Mouse (Mus musculus) intestine, embryonic 15.5 days (tissue): ENCODE data around the gene Cntn2. TPM values are rescaled to one million over a fixed set of nuclear protein-coding genes. Genes with fewer than 3 reads are reported as not detected.

Source experiments
- ATAC-seq: fragments of 200-750 bp; cut with Nextera tagmentation; 2 replicates; pipeline ENCODE4 v1.8.0; 2017; ENCODE audit warnings: moderate TSS enrichment, moderate library complexity
- H3K27ac ChIP-seq: fragments of 300-500 bp; sonication (generic); 2 replicates; pipeline ENCODE4 v1.5.1; 2015; ENCODE audit warnings: mild to moderate bottlenecking, inconsistent platforms
- H3K27me3 ChIP-seq: fragments of 300-500 bp; sonication (generic); replicated peaks from 2 replicates; pipeline ENCODE4 v1.6.1; 2015; ENCODE audit warnings: inconsistent platforms
- H3K36me3 ChIP-seq: fragments of 300-500 bp; sonication (generic); 2 replicates; pipeline ENCODE4 v1.6.1; 2015; ENCODE audit warnings: inconsistent platforms
- H3K4me1 ChIP-seq: fragments of 300-500 bp; sonication (generic); replicated peaks from 2 replicates; pipeline ENCODE4 v1.6.1; 2015; ENCODE audit warnings: inconsistent platforms
- H3K4me2 ChIP-seq: fragments of 300-500 bp; sonication (generic); replicated peaks from 2 replicates; pipeline ENCODE4 v1.6.1; 2015; ENCODE audit warnings: mild to moderate bottlenecking, inconsistent platforms
- H3K4me3 ChIP-seq: fragments of 300-500 bp; sonication (generic); replicated peaks from 2 replicates; pipeline ENCODE4 v1.5.1; 2015; ENCODE audit warnings: inconsistent platforms
- H3K9ac ChIP-seq: fragments of 300-500 bp; sonication (generic); 2 replicates; pipeline ENCODE4 v1.6.1; 2015; ENCODE audit warnings: inconsistent platforms
- H3K9me3 ChIP-seq: fragments of 300-500 bp; sonication (generic); 2 replicates; pipeline ENCODE4 v1.6.1; 2016; ENCODE audit warnings: inconsistent platforms
- WGBS: fragments of 180-500 bp; shearing (Covaris S2); methylation state at CpG from one replicate; pipeline ENCODE4 v1.1.7; 2015; 5-methylcytosine and 5-hydroxymethylcytosine counted together
- polyA plus RNA-seq: library from polyadenylated mRNA; unstranded; fragments of >200 nt; fragmentation: Nextera tagmentation; extraction: Ambion mirVana; gene quantifications from 2 replicates; pipeline ENCODE4 v1.2.1, GENCODE M21; 2015

The Cntn2 gene
- polyA plus RNA-seq, 1 experiment from 2014 or later: 0.33 TPM

- Histone ChIP-seq H3K27ac (no peak overlapping the region), H3K9ac (no peak overlapping the region), H3K27me3 (no peaks in the 10 kb centered on the region), H3K36me3 (no peaks in the 10 kb centered on the region), H3K4me3 (no peak overlapping the region), H3K9me3 (no peaks in the 10 kb centered on the region), H3K4me1 (no peaks in the 10 kb centered on the region), H3K4me2 (no peak overlapping the region)
- WGBS: 93% methylated on average over 15 of the region's 15 CpGs
- ATAC-seq: no peak
Observed at GRCm38 (mm10) chr1:132570068-132570780, 27.2 kb upstream of the Cntn2 start.

- H3K4me3 ChIP-seq: no peak overlapping the region
- no peak for ATAC-seq
- no peak overlapping the region for H3K4me2 ChIP-seq
- no peaks in the 10 kb centered on the region for H3K27me3 ChIP-seq
- 83% methylated on average over 9 of the region's 9 CpGs for WGBS
- H3K9me3 ChIP-seq: no peaks in the 10 kb centered on the region
- H3K9ac ChIP-seq: no peak overlapping the region
- no peak overlapping the region for H3K27ac ChIP-seq
- H3K36me3 ChIP-seq: no peaks in the 10 kb centered on the region
- 0 out of 2 replicates have a peak, but pooled peaks cover 2% of the 10 kb centered on the region for H3K4me1 ChIP-seq
Observed at GRCm38 (mm10) chr1:132569516-132569915, 26.5 kb upstream of the Cntn2 start.

- Histone ChIP-seq H3K9ac (no peak overlapping the region), H3K4me1 (0 out of 2 replicates have a peak, but pooled peaks cover 2% of the 10 kb centered on the region), H3K36me3 (no peaks in the 10 kb centered on the region), H3K9me3 (no peaks in the 10 kb centered on the region), H3K27me3 (no peaks in the 10 kb centered on the region), H3K4me3 (no peak overlapping the region), H3K27ac (no peak overlapping the region), H3K4me2 (no peak overlapping the region)
- 82% methylated on average over 11 of the region's 11 CpGs for WGBS
- ATAC-seq: no peak
Observed at GRCm38 (mm10) chr1:132567336-132568125, 24.5 kb upstream of the Cntn2 start.

GRCm38 (mm10) chr1:132565766-132566165 is 22.7 kb upstream of the Cntn2 start:
- H3K36me3 ChIP-seq: no peaks in the 10 kb centered on the region
- H3K27me3 ChIP-seq: no peaks in the 10 kb centered on the region
- H3K4me1 ChIP-seq: 0 out of 2 replicates have a peak, but pooled peaks cover 2% of the 10 kb centered on the region
- H3K9me3 ChIP-seq: no peaks in the 10 kb centered on the region
- ATAC-seq: no peak
- no peak overlapping the region for H3K27ac ChIP-seq
- H3K9ac ChIP-seq: no peak overlapping the region
- no peak overlapping the region for H3K4me2 ChIP-seq
- WGBS: 49% methylated on average over 7 of the region's 7 CpGs
- H3K4me3 ChIP-seq: no peak overlapping the region

- no peak for ATAC-seq
- no peaks in the 10 kb centered on the region for H3K9me3 ChIP-seq
- 0 out of 2 replicates have a peak, but pooled peaks cover 2% of the 10 kb centered on the region for H3K4me1 ChIP-seq
- no peaks in the 10 kb centered on the region for H3K36me3 ChIP-seq
- 23% methylated on average over 6 of the region's 6 CpGs for WGBS
- H3K27ac ChIP-seq: no peak overlapping the region
- no peaks in the 10 kb centered on the region for H3K27me3 ChIP-seq
- no peak overlapping the region for H3K4me3 ChIP-seq
- H3K4me2 ChIP-seq: no peak overlapping the region
- H3K9ac ChIP-seq: no peak overlapping the region
Observed at GRCm38 (mm10) chr1:132564946-132565345, 21.9 kb upstream of the Cntn2 start.

GRCm38 (mm10) chr1:132562337-132562795 is 19.3 kb upstream of the Cntn2 start:
- ATAC-seq: no peak
- H3K9ac ChIP-seq: no peak overlapping the region
- no peak overlapping the region for H3K4me3 ChIP-seq
- 34% methylated on average over 10 of the region's 10 CpGs for WGBS
- H3K9me3 ChIP-seq: no peaks in the 10 kb centered on the region
- no peaks in the 10 kb centered on the region for H3K27me3 ChIP-seq
- peaks cover 17% of the 10 kb centered on the region for H3K4me1 ChIP-seq
- no peaks in the 10 kb centered on the region for H3K36me3 ChIP-seq
- H3K4me2 ChIP-seq: no peak overlapping the region
- H3K27ac ChIP-seq: no peak overlapping the region

- no peak for ATAC-seq
- H3K4me2 ChIP-seq: no peak overlapping the region
- WGBS: 67% methylated on average over 8 of the region's 8 CpGs
- H3K4me3 ChIP-seq: no peak overlapping the region
- no peak overlapping the region for H3K9ac ChIP-seq
- no peaks in the 10 kb centered on the region for H3K27me3 ChIP-seq
- peaks cover 17% of the 10 kb centered on the region for H3K4me1 ChIP-seq
- no peak overlapping the region for H3K27ac ChIP-seq
- no peaks in the 10 kb centered on the region for H3K9me3 ChIP-seq
- no peaks in the 10 kb centered on the region for H3K36me3 ChIP-seq
Observed at GRCm38 (mm10) chr1:132560907-132561700, 18.0 kb upstream of the Cntn2 start.

- Histone ChIP-seq H3K4me3 (no peak overlapping the region), H3K36me3 (no peaks in the 10 kb centered on the region), H3K4me2 (no peak overlapping the region), H3K9me3 (no peaks in the 10 kb centered on the region), H3K27ac (no peak overlapping the region), H3K9ac (no peak overlapping the region), H3K4me1 (peaks cover 15% of the 10 kb centered on the region), H3K27me3 (no peaks in the 10 kb centered on the region)
- ATAC-seq: no peak
- WGBS: 38% methylated on average over 6 of the region's 6 CpGs
Observed at GRCm38 (mm10) chr1:132559045-132559444, 16.0 kb upstream of the Cntn2 start.

- H3K4me3 ChIP-seq: no peak overlapping the region
- WGBS: 13% methylated on average over 9 of the region's 9 CpGs
- peak; percentile 85 for ATAC-seq
Observed at GRCm38 (mm10) chr1:132557901-132558631, 15.0 kb upstream of the Cntn2 start.

GRCm38 (mm10) chr1:132543789-132544188 is 733 bp upstream of the Cntn2 start:
- Histone ChIP-seq H3K36me3 (no peaks in the 10 kb centered on the region), H3K9me3 (no peaks in the 10 kb centered on the region), H3K27me3 (peaks cover 30% of the 10 kb centered on the region), H3K4me1 (peaks cover 24% of the 10 kb centered on the region), H3K4me3 (no peak overlapping the region), H3K27ac (no peak overlapping the region), H3K9ac (no peak overlapping the region), H3K4me2 (no peak overlapping the region)
- WGBS: 79% methylated on average over 8 of the region's 8 CpGs
- no peak for ATAC-seq

More at GRCm38 (mm10) chr1:132557901-132558631, 15.0 kb upstream of the Cntn2 start:
- H3K4me2 ChIP-seq: no peak overlapping the region
- H3K27me3 ChIP-seq: no peaks in the 10 kb centered on the region
- H3K36me3 ChIP-seq: no peaks in the 10 kb centered on the region
- H3K27ac ChIP-seq: 0 out of 2 replicates have a peak overlapping the region, but pooled peaks have one; percentile 7
- no peaks in the 10 kb centered on the region for H3K9me3 ChIP-seq
- H3K9ac ChIP-seq: no peak overlapping the region
- peaks cover 15% of the 10 kb centered on the region for H3K4me1 ChIP-seq

- peak overlapping the region; percentile 10; the same call in 1 of the 2 replicates for H3K4me3 ChIP-seq
- ATAC-seq: 0 out of 2 replicates have a peak, but pooled peaks have one; percentile 4
Observed at GRCm38 (mm10) chr1:132541824-132542599, 1.0 kb downstream of the Cntn2 start.

More at GRCm38 (mm10) chr1:132541824-132542599, 1.0 kb downstream of the Cntn2 start:
- 25% methylated on average over 5 of the region's 5 CpGs for WGBS
- Histone ChIP-seq H3K27ac (no peak overlapping the region), H3K27me3 (peaks cover 26% of the 10 kb centered on the region), H3K4me1 (peaks cover 24% of the 10 kb centered on the region), H3K4me2 (peak overlapping the region; percentile 51), H3K9ac (no peak overlapping the region), H3K9me3 (no peaks in the 10 kb centered on the region), H3K36me3 (no peaks in the 10 kb centered on the region)
